Mouse (Mus musculus): ENCODE results near the gene Kcnk3. TPM values are rescaled to one million over a fixed set of nuclear protein-coding genes. Genes with fewer than 3 reads are reported as not detected.

The Kcnk3 gene
- total RNA-seq, 1 experiment from 2014 or later, result 0.60 TPM

- no peak for ATAC-seq (replicated peaks in 1 of 2; ENCODE audit: insufficient read depth in 1 of 2, low FRiP score in 2 of 2, low TSS enrichment in 1 of 2, low read depth in 1 of 2, poor library complexity in 2 of 2, severe bottlenecking in 2 of 2)
Measured at GRCm38 (mm10) chr5:30670091-30670490, 82.1 kb downstream of the Kcnk3 start.

GRCm38 (mm10) chr5:30674001-30674400 is 86.0 kb downstream of the Kcnk3 start:
- ATAC-seq (replicated peaks in 1 of 2; ENCODE audit: insufficient read depth in 1 of 2, low FRiP score in 2 of 2, low TSS enrichment in 1 of 2, low read depth in 1 of 2, poor library complexity in 2 of 2, severe bottlenecking in 2 of 2), result no peak

Other genes with a start within 250 kb of the Kcnk3 start
- gene Otof, start 126.2 kb upstream of the Kcnk3 start, total RNA-seq (2017), result 0.06 TPM in 1 of 2 replicates, not detected in the other
- not detected in 2 replicates for gene 1700001C02Rik, start 122.1 kb upstream of the Kcnk3 start, total RNA-seq (2017)
- gene Cib4, start 42.3 kb upstream of the Kcnk3 start, total RNA-seq (2017), result not detected in 2 replicates
- gene Slc35f6, start 59.8 kb downstream of the Kcnk3 start, total RNA-seq (2017), result 3.3 and 5.7 TPM in 2 replicates
- 74.1 and 81.4 TPM in 2 replicates for gene Cenpa, start 78.6 kb downstream of the Kcnk3 start, total RNA-seq (2017)
- gene Dpysl5, start 123.4 kb downstream of the Kcnk3 start, total RNA-seq (2017), result not detected in 2 replicates
- 0.88 and 2.8 TPM in 2 replicates for gene Mapre3, start 226.5 kb downstream of the Kcnk3 start, total RNA-seq (2017)

All from hematopoietic stem cell, adult 5-6 weeks (primary cell).